In the genomic region with DNA sequence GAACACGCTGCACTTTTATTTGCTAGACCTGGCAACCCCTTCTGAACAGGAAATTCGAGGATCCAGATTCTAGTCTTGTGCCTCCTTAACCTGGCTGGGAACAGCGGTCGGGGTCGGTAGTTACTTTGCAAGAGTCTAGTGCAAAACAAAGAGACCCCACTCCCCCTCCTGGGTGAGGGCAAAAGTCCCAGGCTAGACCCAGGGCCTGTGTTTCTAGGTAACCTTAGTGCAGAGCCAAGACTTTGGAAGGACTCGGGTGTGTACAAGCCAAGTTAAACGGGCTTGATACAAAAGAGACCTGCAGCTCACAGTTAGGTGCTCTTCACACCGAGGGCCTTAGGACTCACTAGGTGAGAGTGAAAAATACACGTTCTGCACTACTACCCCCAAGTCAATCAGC, we compare ENCODE assay signal across 10 mouse cellular contexts. TPM values are rescaled to one million over a fixed set of nuclear protein-coding genes. Genes with fewer than 3 reads are reported as not detected.
DNase-seq lines count a peak whose midpoint lies in the region; ATAC-seq lines count a peak whose summit lies in the region.
"Had no signal": no experiment of that assay in that cellular context is flagged by ENCODE, and none has a peak within 500 bp of the region (broad histone marks: within the 10 kb centered on the region; RNA-seq: fewer than 3 reads in every experiment).

No protein-coding gene starts in this region.

- WGBS in heart, embryonic 10.5 days: 51% methylated on average over 9 of the region's 9 CpGs
- 60% methylated on average over 9 of the region's 9 CpGs for WGBS in embryonic facial prominence, embryonic 10.5 days
- WGBS in hindbrain, embryonic 14.5 days: 56% methylated on average over 9 of the region's 9 CpGs
- WGBS in midbrain, embryonic 11.5 days: 54% methylated on average over 9 of the region's 9 CpGs

- H3K36me3 ChIP-seq in heart, embryonic 10.5 days: no peaks in the 10 kb centered on the region
- no peaks in the 10 kb centered on the region for H3K36me3 ChIP-seq in embryonic facial prominence, embryonic 10.5 days (replicated peaks)
- no peaks in the 10 kb centered on the region for H3K36me3 ChIP-seq in hindbrain, embryonic 14.5 days (replicated peaks; ENCODE audit: control insufficient read depth, insufficient read depth)
- no peaks in the 10 kb centered on the region for H3K36me3 ChIP-seq in midbrain, embryonic 11.5 days (ENCODE audit: control insufficient read depth, insufficient read depth, low read length)

- H3K27me3 ChIP-seq in heart, embryonic 10.5 days (ENCODE audit: insufficient read depth, poor library complexity, severe bottlenecking): no peaks in the 10 kb centered on the region
- H3K27me3 ChIP-seq in embryonic facial prominence, embryonic 10.5 days (replicated peaks; ENCODE audit: low read depth, poor library complexity, severe bottlenecking): peaks cover 16% of the 10 kb centered on the region
- no peaks in the 10 kb centered on the region for H3K27me3 ChIP-seq in hindbrain, embryonic 14.5 days (ENCODE audit: control insufficient read depth, insufficient read depth, low read length)
- no peaks in the 10 kb centered on the region; the same call in 1 of the 2 replicates for H3K27me3 ChIP-seq in midbrain, embryonic 11.5 days (ENCODE audit: control insufficient read depth, insufficient read depth, low read length)

- no peaks in the 10 kb centered on the region for H3K9me3 ChIP-seq in heart, embryonic 10.5 days
- H3K9me3 ChIP-seq in embryonic facial prominence, embryonic 10.5 days: no peaks in the 10 kb centered on the region
- H3K9me3 ChIP-seq in hindbrain, embryonic 14.5 days (ENCODE audit: control insufficient read depth, low read length): no peaks in the 10 kb centered on the region
- no peaks in the 10 kb centered on the region for H3K9me3 ChIP-seq in midbrain, embryonic 11.5 days (ENCODE audit: control insufficient read depth, low read length)

- peak overlapping the region; percentile 60; the same call in 1 of the 2 replicates for H3K9ac ChIP-seq in hindbrain, embryonic 14.5 days
- peak overlapping the region; percentile 57; the same call in 1 of the 2 replicates for H3K9ac ChIP-seq in midbrain, embryonic 11.5 days (ENCODE audit: low read length)

- DNase-seq in heart, embryonic 10.5 days (ENCODE audit: low spot score): peak; percentile 71
- DNase-seq in heart, postnatal 4 days: no peak
- DNase-seq in embryonic facial prominence, embryonic 10.5 days (ENCODE audit: low spot score): no peak
- no peak for DNase-seq in hindbrain, embryonic 14.5 days (ENCODE audit: low spot score)
- DNase-seq in midbrain, embryonic 11.5 days (ENCODE audit: low spot score, missing footprints): no peak
- DNase-seq in right cerebral cortex, postnatal 25 days: no peak
- DNase-seq in adrenal gland, adult 18-20 months (ENCODE audit: low spot score in 2 of 2): no peak
- no peak for DNase-seq in gastrocnemius, postnatal 14 days

- H3K27ac ChIP-seq in heart, embryonic 10.5 days: peak overlapping the region; percentile 87
- H3K27ac ChIP-seq in embryonic facial prominence, embryonic 10.5 days (replicated peaks): peak overlapping the region; percentile 74; the same call in 1 of the 2 replicates
- H3K27ac ChIP-seq in hindbrain, embryonic 14.5 days: no peak overlapping the region
- H3K27ac ChIP-seq in midbrain, embryonic 11.5 days (ENCODE audit: low read depth, low read length): no peak overlapping the region

- ATAC-seq in hindbrain, embryonic 14.5 days (ENCODE audit: low FRiP score): no peak
- ATAC-seq in midbrain, embryonic 11.5 days (ENCODE audit: low FRiP score): no peak
- ATAC-seq: activated CD4-positive, CD25-positive, alpha-beta regulatory T cell, adult 4 months; inflammation-experienced regulatory T-cells, adult 6 months had no signal

- H3K4me2 ChIP-seq in hindbrain, embryonic 14.5 days (replicated peaks): peak overlapping the region; percentile 69
- peak overlapping the region; percentile 78 for H3K4me2 ChIP-seq in midbrain, embryonic 11.5 days

- H3K4me3 ChIP-seq in heart, embryonic 10.5 days: peak overlapping the region; percentile 63
- H3K4me3 ChIP-seq in embryonic facial prominence, embryonic 10.5 days: peak overlapping the region; percentile 61
- peak overlapping the region; percentile 28 for H3K4me3 ChIP-seq in hindbrain, embryonic 14.5 days (replicated peaks; ENCODE audit: low read length)
- H3K4me3 ChIP-seq in midbrain, embryonic 11.5 days (ENCODE audit: low read depth, low read length): peak overlapping the region; percentile 31; the same call in 1 of the 2 replicates

- intact Hi-C loops in gastrocnemius, postnatal 14 days (cut with DNase I; ENCODE audit: low total_unique reads): no loop called here

- H3K4me1 ChIP-seq in heart, embryonic 10.5 days: peaks cover 26% of the 10 kb centered on the region
- H3K4me1 ChIP-seq in embryonic facial prominence, embryonic 10.5 days: peaks cover 10% of the 10 kb centered on the region
- H3K4me1 ChIP-seq in hindbrain, embryonic 14.5 days (replicated peaks; ENCODE audit: control insufficient read depth, insufficient read depth, low read length): peaks cover 6% of the 10 kb centered on the region
- no peaks in the 10 kb centered on the region for H3K4me1 ChIP-seq in midbrain, embryonic 11.5 days (ENCODE audit: control insufficient read depth, insufficient read depth, low read length)

RNA-seq across cellular contexts. Expression of gene Crebbp, which starts 53.7 kb away (rescaled TPM):
- 19.9 and 26.9 TPM in 2 replicates for polyA plus RNA-seq in heart, embryonic 10.5 days (2016; fragmentation: Nextera tagmentation; extraction: Ambion mirVana)
- total RNA-seq in heart, postnatal 4 days (2021): 10 to 100 TPM; 53.4 to 60.5 TPM
- 32.3 and 32.4 TPM in 2 replicates for polyA plus RNA-seq in embryonic facial prominence, embryonic 10.5 days (2016; fragmentation: Nextera tagmentation; extraction: Ambion mirVana)
- 38.8 and 45.7 TPM in 2 replicates for polyA plus RNA-seq in hindbrain, embryonic 14.5 days (2014; fragmentation: Nextera tagmentation; extraction: Ambion mirVana)
- polyA plus RNA-seq in midbrain, embryonic 11.5 days (2014; fragmentation: Nextera tagmentation; extraction: Ambion mirVana): 30.8 and 32.7 TPM in 2 replicates
- total RNA-seq in adrenal gland, adult 18-20 months (2021): 10 to 100 TPM; 55.0 to 56.0 TPM
- 10 to 100 TPM; 33.0 to 33.1 TPM for total RNA-seq in gastrocnemius, postnatal 14 days (2021)

Comparison
In these comparisons a context has a peak if more than half of its experiments do, and no peak if none do; other contexts are left out.
1. H3K27ac ChIP-seq: peak in heart, embryonic 10.5 days (single experiment) and embryonic facial prominence, embryonic 10.5 days (single experiment); none in hindbrain, embryonic 14.5 days (single experiment) and midbrain, embryonic 11.5 days (single experiment).
2. Peak in every context shown above with its lines, with median percentiles within 50 percentile points of each other: H3K4me3 ChIP-seq.